Mouse (Mus musculus) liver, postnatal 0 days (tissue): ENCODE measurements around the gene Atxn7l2. TPM values are rescaled to one million over a fixed set of nuclear protein-coding genes. Genes with fewer than 3 reads are reported as not detected.

ENCODE experiments used
- ATAC-seq: fragments of 200-750 bp; cut with Nextera tagmentation; 2 replicates; pipeline ENCODE4 v1.8.0; 2017; ENCODE audit warnings: mild to moderate bottlenecking, moderate library complexity
- DNase-seq: peaks from one replicate; pipeline ENCODE4 v3.0.0-alpha.2; 2016
- H3K27ac ChIP-seq: fragments of 300-500 bp; sonication (generic); 2 replicates; pipeline ENCODE4 v1.5.1; 2014; ENCODE audit warnings: antibody characterized with exemption, moderate library complexity, mild to moderate bottlenecking, low read depth
- H3K27me3 ChIP-seq: fragments of 300-500 bp; sonication (generic); 2 replicates; pipeline ENCODE4 v1.6.1; 2014; ENCODE audit warnings: low read length, control low read depth, mixed read lengths; ENCODE audit not compliant: insufficient read depth
- H3K36me3 ChIP-seq: fragments of 300-500 bp; sonication (generic); replicated peaks from 2 replicates; pipeline ENCODE4 v1.6.1; 2014; ENCODE audit warnings: mild to moderate bottlenecking, control low read depth, low read length, moderate library complexity, mixed read lengths; ENCODE audit not compliant: insufficient read depth
- H3K4me1 ChIP-seq: fragments of 300-500 bp; sonication (generic); 2 replicates; pipeline ENCODE4 v1.6.1; 2014; ENCODE audit warnings: antibody characterized with exemption, mild to moderate bottlenecking, control low read depth; ENCODE audit not compliant: insufficient read depth
- H3K4me2 ChIP-seq: fragments of 300-500 bp; sonication (generic); 2 replicates; pipeline ENCODE4 v1.6.1; 2014; ENCODE audit warnings: low read depth, mild to moderate bottlenecking, low read length, moderate library complexity, mixed read lengths
- H3K4me3 ChIP-seq: fragments of 300-500 bp; sonication (generic); 2 replicates; pipeline ENCODE4 v1.5.1; 2014; ENCODE audit warnings: low read depth, low read length
- H3K9ac ChIP-seq: fragments of 300-500 bp; sonication (generic); replicated peaks from 2 replicates; pipeline ENCODE4 v1.6.1; 2014; ENCODE audit warnings: mild to moderate bottlenecking, moderate library complexity
- H3K9me3 ChIP-seq: fragments of 300-500 bp; sonication (generic); 2 replicates; pipeline ENCODE4 v1.6.1; 2016; ENCODE audit warnings: mild to moderate bottlenecking, control low read depth, low read length, mixed read lengths
- CTCF ChIP-seq: sonication (generic); IDR thresholded peaks from 2 replicates; pipeline ENCODE4 v1.5.1; 2016; ENCODE audit warnings: antibody characterized with exemption, low read depth
- EP300 ChIP-seq: IDR thresholded peaks from 2 replicates; pipeline ENCODE4 v1.6.1; 2016; ENCODE audit warnings: antibody characterized with exemption, low read depth, mild to moderate bottlenecking
- WGBS: fragments of 180-500 bp; shearing (Covaris S2); extraction: QIAGEN DNeasy Blood & Tissue Kit; methylation state at CpG from one replicate; pipeline ENCODE4 v1.1.7; 2014; ENCODE audit not compliant: insufficient replicate concordance; 5-methylcytosine and 5-hydroxymethylcytosine counted together
- polyA plus RNA-seq: library from polyadenylated mRNA; unstranded; fragments of >200 nt; fragmentation: Nextera tagmentation; extraction: Ambion mirVana; gene quantifications from 2 replicates; pipeline ENCODE4 v1.2.1, GENCODE M21; 2015

Atxn7l2 gene
- polyA plus RNA-seq, 1 experiment from 2014 or later: 1.4 TPM

GRCm38 (mm10) chr3:108202506-108202905 is 8.2 kb downstream of the Atxn7l2 start:
- H3K4me2 ChIP-seq: no peak overlapping the region
- H3K9me3 ChIP-seq: no peaks in the 10 kb centered on the region
- TF ChIP-seq CTCF: no peak
- no peak for TF ChIP-seq EP300
- H3K36me3 ChIP-seq: peaks cover 15% of the 10 kb centered on the region
- no peaks in the 10 kb centered on the region for H3K27me3 ChIP-seq
- H3K9ac ChIP-seq: peak overlapping the region; percentile 26; the same call in 1 of the 2 replicates
- ATAC-seq (no peak), DNase-seq (peak; percentile 10)
- peaks cover 9% of the 10 kb centered on the region for H3K4me1 ChIP-seq
- H3K27ac ChIP-seq: no peak overlapping the region
- H3K4me3 ChIP-seq: no peak overlapping the region

- H3K4me1 ChIP-seq: peaks cover 15% of the 10 kb centered on the region
- H3K9me3 ChIP-seq: no peaks in the 10 kb centered on the region
- H3K9ac ChIP-seq: peak within 1 kb of the TSS; percentile 73
- peak within 1 kb of the TSS; percentile 66 for H3K4me2 ChIP-seq
- peak; percentile 95 for ATAC-seq
- WGBS: 3% methylated on average over 44 of the region's 44 CpGs
- H3K36me3 ChIP-seq: peaks cover 16% of the 10 kb centered on the region
- H3K27me3 ChIP-seq: no peaks in the 10 kb centered on the region
- TF ChIP-seq EP300: no peak
- TF ChIP-seq CTCF: peak; percentile 89
- peak; percentile 97 for DNase-seq
- peak within 1 kb of the TSS; percentile 70 for H3K4me3 ChIP-seq
- H3K27ac ChIP-seq: peak within 1 kb of the TSS; percentile 90
These were observed 10.1 kb downstream of the Atxn7l2 start, which contains the start of gene Cyb561d1 for GRCm38 (mm10) chr3:108200329-108201323. Gene Cyb561d1 (minus strand): TSS chr3:108201212.

GRCm38 (mm10) chr3:108199231-108199630 is 11.5 kb downstream of the Atxn7l2 start:
- ATAC-seq (no peak), DNase-seq (peak; percentile 12)
- Histone ChIP-seq H3K9ac (peak overlapping the region; percentile 73; the same call in 1 of the 2 replicates), H3K4me1 (peaks cover 15% of the 10 kb centered on the region), H3K4me2 (peak overlapping the region; percentile 66), H3K36me3 (peaks cover 6% of the 10 kb centered on the region; the same call in 1 of the 2 replicates), H3K4me3 (peak overlapping the region; percentile 70), H3K27ac (no peak overlapping the region), H3K27me3 (no peaks in the 10 kb centered on the region), H3K9me3 (no peaks in the 10 kb centered on the region)
- TF ChIP-seq EP300: no peak
- TF ChIP-seq CTCF: no peak
- WGBS: 86% methylated on average over 6 of the region's 6 CpGs

GRCm38 (mm10) chr3:108197066-108197497 is 13.7 kb downstream of the Atxn7l2 start:
- no peaks in the 10 kb centered on the region for H3K27me3 ChIP-seq
- no peak overlapping the region for H3K4me2 ChIP-seq
- H3K36me3 ChIP-seq: peaks cover 4% of the 10 kb centered on the region; the same call in 1 of the 2 replicates
- H3K9ac ChIP-seq: no peak overlapping the region
- H3K9me3 ChIP-seq: no peaks in the 10 kb centered on the region
- peaks cover 15% of the 10 kb centered on the region for H3K4me1 ChIP-seq
- DNase-seq (no peak), ATAC-seq (no peak)
- no peak overlapping the region for H3K27ac ChIP-seq
- TF ChIP-seq CTCF: peak; percentile 32
- no peak for TF ChIP-seq EP300
- WGBS: 29% methylated on average over 14 of the region's 14 CpGs
- H3K4me3 ChIP-seq: no peak overlapping the region

GRCm38 (mm10) chr3:108195941-108196590 is 14.7 kb downstream of the Atxn7l2 start:
- Histone ChIP-seq H3K27me3 (no peaks in the 10 kb centered on the region), H3K36me3 (peaks cover 4% of the 10 kb centered on the region; the same call in 1 of the 2 replicates), H3K4me3 (no peak overlapping the region), H3K9ac (no peak overlapping the region; the same call in 1 of the 2 replicates), H3K9me3 (no peaks in the 10 kb centered on the region), H3K4me1 (peaks cover 13% of the 10 kb centered on the region), H3K27ac (no peak overlapping the region), H3K4me2 (no peak overlapping the region)
- WGBS: 68% methylated on average over 7 of the region's 7 CpGs
- ATAC-seq (no peak), DNase-seq (no peak)
- no peak for TF ChIP-seq CTCF
- TF ChIP-seq EP300: no peak

GRCm38 (mm10) chr3:108195287-108195686 is 15.4 kb downstream of the Atxn7l2 start:
- no peaks in the 10 kb centered on the region for H3K9me3 ChIP-seq
- H3K4me2 ChIP-seq: no peak overlapping the region
- no peak for TF ChIP-seq CTCF
- TF ChIP-seq EP300: no peak
- no peak for ATAC-seq
- H3K36me3 ChIP-seq: peaks cover 4% of the 10 kb centered on the region; the same call in 1 of the 2 replicates
- H3K4me1 ChIP-seq: peaks cover 11% of the 10 kb centered on the region
- WGBS: 80% methylated on average over 4 of the region's 4 CpGs
- no peak overlapping the region for H3K4me3 ChIP-seq
- H3K27me3 ChIP-seq: no peaks in the 10 kb centered on the region
- H3K27ac ChIP-seq: no peak overlapping the region
- no peak for DNase-seq
- H3K9ac ChIP-seq: no peak overlapping the region
